Mouse (Mus musculus) midbrain, embryonic 11.5 days (tissue): ENCODE measurements around the gene Dhx8. TPM values are rescaled to one million over a fixed set of nuclear protein-coding genes. Genes with fewer than 3 reads are reported as not detected.

ENCODE experiments used
- ATAC-seq: fragments of 200-750 bp; cut with Nextera tagmentation; 2 replicates; pipeline ENCODE4 v1.8.0; 2017; ENCODE audit warnings: moderate TSS enrichment, moderate library complexity; ENCODE audit not compliant: low FRiP score
- DNase-seq: peaks from one replicate; pipeline ENCODE4 v3.0.0; 2015; ENCODE audit warnings: low spot score; ENCODE audit errors: missing footprints
- H3K27ac ChIP-seq: fragments of 300-500 bp; sonication (generic); 2 replicates; pipeline ENCODE4 v1.5.1; 2014; ENCODE audit warnings: low read depth, low read length
- H3K27me3 ChIP-seq: fragments of 300-500 bp; sonication (generic); 2 replicates; pipeline ENCODE4 v1.6.1; 2014; ENCODE audit warnings: mild to moderate bottlenecking, low read length, moderate library complexity, mixed read lengths; ENCODE audit not compliant: control insufficient read depth, insufficient read depth
- H3K36me3 ChIP-seq: fragments of 300-500 bp; sonication (generic); 2 replicates; pipeline ENCODE4 v1.6.1; 2014; ENCODE audit warnings: mild to moderate bottlenecking, low read length, moderate library complexity, mixed read lengths; ENCODE audit not compliant: control insufficient read depth, insufficient read depth
- H3K4me1 ChIP-seq: fragments of 300-500 bp; sonication (generic); 2 replicates; pipeline ENCODE4 v1.6.1; 2014; ENCODE audit warnings: low read length; ENCODE audit not compliant: control insufficient read depth, insufficient read depth
- H3K4me2 ChIP-seq: fragments of 300-500 bp; sonication (generic); 2 replicates; pipeline ENCODE4 v1.6.1; 2014; ENCODE audit warnings: mild to moderate bottlenecking, moderate library complexity
- H3K4me3 ChIP-seq: fragments of 300-500 bp; sonication (generic); 2 replicates; pipeline ENCODE4 v1.5.1; 2014; ENCODE audit warnings: low read depth, low read length
- H3K9ac ChIP-seq: fragments of 300-500 bp; sonication (generic); 2 replicates; pipeline ENCODE4 v1.6.1; 2014; ENCODE audit warnings: low read length
- H3K9me3 ChIP-seq: fragments of 300-500 bp; sonication (generic); 2 replicates; pipeline ENCODE4 v1.6.1; 2016; ENCODE audit warnings: low read length; ENCODE audit not compliant: control insufficient read depth
- WGBS: fragments of 180-500 bp; shearing (Covaris S2); extraction: QIAGEN DNeasy Blood & Tissue Kit; methylation state at CpG from one replicate; pipeline ENCODE4 v1.1.7; 2014; 5-methylcytosine and 5-hydroxymethylcytosine counted together
- polyA plus RNA-seq: library from polyadenylated mRNA; unstranded; fragments of >200 nt; fragmentation: Nextera tagmentation; extraction: Ambion mirVana; gene quantifications from 2 replicates; pipeline ENCODE4 v1.2.1, GENCODE M21; 2014

The Dhx8 gene
- polyA plus RNA-seq, 1 experiment from 2014 or later = 39.2 TPM

- DNase-seq = no peak
- Histone ChIP-seq H3K27ac (no peak overlapping the region), H3K4me2 (no peak overlapping the region), H3K4me1 (no peaks in the 10 kb centered on the region), H3K4me3 (no peak overlapping the region), H3K9ac (no peak overlapping the region), H3K36me3 (no peaks in the 10 kb centered on the region), H3K9me3 (no peaks in the 10 kb centered on the region), H3K27me3 (no peaks in the 10 kb centered on the region)
- no peak for ATAC-seq
- WGBS = 8% methylated on average over 5 of the region's 5 CpGs
These were observed 68.7 kb downstream of the Dhx8 start for GRCm38 (mm10) chr11:101801386-101801785.

DNA sequence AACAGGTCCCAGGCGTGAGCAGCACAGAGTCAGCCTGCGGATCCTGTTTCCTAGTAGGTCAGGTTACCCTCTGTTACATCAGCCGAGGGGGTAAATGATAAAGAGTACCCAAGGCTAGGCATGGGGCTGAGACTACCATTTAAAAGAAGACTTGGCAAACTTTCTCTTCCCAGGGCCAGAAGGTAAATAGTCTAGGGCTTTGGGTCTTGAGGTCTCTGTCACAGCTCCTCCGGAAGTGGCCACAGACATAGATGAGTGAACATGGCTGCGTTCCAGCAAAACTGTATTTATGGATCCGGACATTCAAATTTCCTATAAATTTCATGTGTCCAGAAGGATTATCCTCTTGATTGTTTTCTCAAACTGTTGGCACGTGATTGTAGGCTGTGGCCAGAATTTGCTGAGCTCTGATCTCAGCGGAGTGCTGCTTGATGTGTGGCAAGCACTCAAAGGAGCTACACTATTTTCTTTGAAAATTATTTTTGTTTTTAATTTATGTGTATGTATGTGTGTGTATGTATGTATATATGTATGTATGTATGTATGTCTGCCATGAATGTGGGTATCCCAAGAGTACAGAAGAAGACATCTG, 72.5 kb downstream of the Dhx8 start:
- Histone ChIP-seq H3K36me3 (no peaks in the 10 kb centered on the region), H3K4me2 (no peak overlapping the region), H3K9me3 (no peaks in the 10 kb centered on the region), H3K4me1 (no peaks in the 10 kb centered on the region), H3K27me3 (no peaks in the 10 kb centered on the region; the same call in 1 of the 2 replicates), H3K4me3 (no peak overlapping the region), H3K9ac (no peak overlapping the region), H3K27ac (no peak overlapping the region)
- DNase-seq = no peak
- ATAC-seq = no peak
- WGBS = 90% methylated on average over 8 of the region's 8 CpGs

GRCm38 (mm10) chr11:101806741-101807140, 74.0 kb downstream of the Dhx8 start:
- Histone ChIP-seq H3K9ac (no peak overlapping the region), H3K4me3 (no peak overlapping the region), H3K9me3 (no peaks in the 10 kb centered on the region), H3K36me3 (no peaks in the 10 kb centered on the region), H3K4me2 (no peak overlapping the region), H3K27me3 (no peaks in the 10 kb centered on the region; the same call in 1 of the 2 replicates), H3K4me1 (no peaks in the 10 kb centered on the region), H3K27ac (no peak overlapping the region)
- DNase-seq (no peak), ATAC-seq (no peak)
- WGBS = 71% methylated on average over 12 of the region's 12 CpGs

GRCm38 (mm10) chr11:101807266-101807665, 74.5 kb downstream of the Dhx8 start:
- WGBS = 82% methylated on average over 10 of the region's 10 CpGs
- Histone ChIP-seq H3K9ac (no peak overlapping the region), H3K4me3 (no peak overlapping the region), H3K4me1 (no peaks in the 10 kb centered on the region), H3K9me3 (no peaks in the 10 kb centered on the region), H3K27me3 (no peaks in the 10 kb centered on the region; the same call in 1 of the 2 replicates), H3K27ac (no peak overlapping the region), H3K36me3 (no peaks in the 10 kb centered on the region), H3K4me2 (no peak overlapping the region)
- no peak for ATAC-seq
- no peak for DNase-seq

DNA sequence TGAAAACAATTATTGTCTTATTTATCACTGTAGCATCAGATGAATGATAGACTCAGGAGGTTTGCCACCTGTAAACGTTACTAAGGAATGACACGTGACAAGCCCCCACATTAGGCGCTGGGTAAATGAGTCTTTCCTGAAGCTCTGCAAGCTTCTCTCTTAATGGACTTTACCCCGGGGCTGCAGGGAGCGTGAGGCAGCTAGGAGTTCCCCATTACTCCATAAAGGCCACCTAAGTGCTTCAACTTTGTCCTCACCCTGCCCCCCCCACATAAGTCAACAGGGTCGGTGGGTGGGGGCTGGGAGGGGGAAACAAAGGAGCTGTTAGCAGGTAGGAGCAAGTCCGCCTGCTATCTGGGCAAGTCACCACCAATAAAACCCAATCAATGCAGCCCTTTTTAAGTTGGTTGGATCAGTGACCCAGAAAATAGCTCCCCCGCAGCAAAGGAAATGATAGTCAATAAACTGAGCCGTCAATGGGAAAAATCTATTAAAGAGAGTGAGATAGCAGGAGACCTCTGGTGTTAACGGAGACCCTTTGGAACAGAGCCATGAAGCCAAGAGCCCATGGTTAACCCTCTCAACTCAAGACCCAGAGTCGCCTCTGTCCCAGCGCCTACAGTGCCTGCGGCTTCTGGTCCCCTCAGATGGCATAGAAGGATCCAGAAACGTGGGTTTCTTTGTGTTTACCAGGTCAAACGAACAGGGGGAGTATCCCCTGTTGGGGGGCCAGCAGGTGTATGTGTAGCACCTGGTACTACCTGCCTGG, 76.5 kb downstream of the Dhx8 start:
- peaks cover 6% of the 10 kb centered on the region; the same call in 1 of the 2 replicates for H3K27me3 ChIP-seq
- H3K36me3 ChIP-seq = no peaks in the 10 kb centered on the region
- ATAC-seq (no peak), DNase-seq (no peak)
- 52% methylated on average over 15 of the region's 15 CpGs for WGBS
- H3K9me3 ChIP-seq = no peaks in the 10 kb centered on the region
- no peak overlapping the region for H3K4me2 ChIP-seq
- H3K4me1 ChIP-seq = no peaks in the 10 kb centered on the region
- H3K4me3 ChIP-seq = no peak overlapping the region
- H3K9ac ChIP-seq = no peak overlapping the region
- no peak overlapping the region for H3K27ac ChIP-seq

DNA sequence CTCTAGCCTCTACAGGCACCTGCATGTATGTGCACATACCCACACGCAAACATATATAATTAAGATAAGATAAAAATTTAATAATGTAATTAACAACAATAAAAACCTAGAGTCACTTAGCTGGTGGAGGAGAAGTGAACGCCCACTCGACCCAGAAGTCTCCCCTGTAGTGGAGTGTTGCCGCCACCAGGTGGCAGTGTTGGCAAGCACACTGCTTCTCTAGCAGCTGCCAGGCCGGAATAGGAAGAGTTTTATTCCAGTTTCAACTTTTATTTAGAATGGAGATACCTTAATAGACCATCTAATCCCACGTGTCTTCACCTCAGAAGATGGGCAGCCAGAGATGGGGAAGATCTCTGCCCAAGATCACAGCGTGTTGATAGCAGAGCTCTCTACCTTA, 80.5 kb downstream of the Dhx8 start:
- H3K4me3 ChIP-seq = no peak overlapping the region
- H3K9ac ChIP-seq = no peak overlapping the region
- WGBS = 2% methylated on average over 7 of the region's 7 CpGs
- H3K4me2 ChIP-seq = no peak overlapping the region
- DNase-seq (peak; percentile 99), ATAC-seq (no peak)
- no peak overlapping the region for H3K27ac ChIP-seq
- H3K4me1 ChIP-seq = peaks cover 5% of the 10 kb centered on the region; the same call in 1 of the 2 replicates
- H3K36me3 ChIP-seq = no peaks in the 10 kb centered on the region
- peaks cover 6% of the 10 kb centered on the region; the same call in 1 of the 2 replicates for H3K27me3 ChIP-seq
- no peaks in the 10 kb centered on the region for H3K9me3 ChIP-seq

GRCm38 (mm10) chr11:101814375-101815102, 81.8 kb downstream of the Dhx8 start:
- Histone ChIP-seq H3K4me1 (peaks cover 5% of the 10 kb centered on the region; the same call in 1 of the 2 replicates), H3K4me3 (peak overlapping the region; percentile 18; the same call in 1 of the 2 replicates), H3K9ac (peak overlapping the region; percentile 44), H3K9me3 (no peaks in the 10 kb centered on the region), H3K27me3 (peaks cover 6% of the 10 kb centered on the region; the same call in 1 of the 2 replicates), H3K36me3 (no peaks in the 10 kb centered on the region), H3K4me2 (peak overlapping the region; percentile 38), H3K27ac (no peak overlapping the region)
- peak; percentile 70 for ATAC-seq
- WGBS = 10% methylated on average over 23 of the region's 23 CpGs
- DNase-seq = peak; percentile 98

- Histone ChIP-seq H3K27ac (no peak overlapping the region; the same call in 1 of the 2 replicates), H3K9ac (no peak overlapping the region), H3K27me3 (peaks cover 6% of the 10 kb centered on the region; the same call in 1 of the 2 replicates), H3K9me3 (no peaks in the 10 kb centered on the region; the same call in 1 of the 2 replicates), H3K4me3 (no peak overlapping the region), H3K36me3 (no peaks in the 10 kb centered on the region), H3K4me1 (peaks cover 5% of the 10 kb centered on the region; the same call in 1 of the 2 replicates), H3K4me2 (no peak overlapping the region)
- 20% methylated on average over 22 of the region's 22 CpGs for WGBS
- DNase-seq (no peak), ATAC-seq (peak; percentile 59; the same call in 1 of the 2 replicates)
These were observed 82.7 kb downstream of the Dhx8 start for GRCm38 (mm10) chr11:101815103-101816085.
